Mouse (Mus musculus) neural tube, embryonic 11.5 days (tissue): ENCODE results near the gene 2300002M23Rik. TPM values are rescaled to one million over a fixed set of nuclear protein-coding genes. Genes with fewer than 3 reads are reported as not detected.

Source experiments
- ATAC-seq: fragments of 200-750 bp; cut with Nextera tagmentation; 2 replicates; pipeline ENCODE4 v1.8.0; 2017; ENCODE audit warnings: moderate number of reproducible peaks, mild to moderate bottlenecking, moderate TSS enrichment, moderate library complexity; ENCODE audit not compliant: insufficient read depth, low FRiP score, low TSS enrichment
- DNase-seq: peaks from one replicate; pipeline ENCODE4 v3.0.0-alpha.2; 2015; ENCODE audit warnings: low spot score
- H3K27ac ChIP-seq: fragments of 300-500 bp; sonication (generic); 2 replicates; pipeline ENCODE4 v1.5.1; 2014; ENCODE audit warnings: low read depth, mild to moderate bottlenecking, low read length
- H3K27me3 ChIP-seq: fragments of 300-500 bp; sonication (generic); 2 replicates; pipeline ENCODE4 v1.6.1; 2014; ENCODE audit warnings: mild to moderate bottlenecking, low read length, mixed read lengths; ENCODE audit not compliant: control insufficient read depth, insufficient read depth
- H3K36me3 ChIP-seq: fragments of 300-500 bp; sonication (generic); 2 replicates; pipeline ENCODE4 v1.6.1; 2014; ENCODE audit warnings: mild to moderate bottlenecking, low read length, moderate library complexity, mixed read lengths; ENCODE audit not compliant: control insufficient read depth, insufficient read depth
- H3K4me1 ChIP-seq: fragments of 300-500 bp; sonication (generic); 2 replicates; pipeline ENCODE4 v1.6.1; 2014; ENCODE audit warnings: low read length, mixed read lengths; ENCODE audit not compliant: control insufficient read depth, insufficient read depth
- H3K4me2 ChIP-seq: fragments of 300-500 bp; sonication (generic); 2 replicates; pipeline ENCODE4 v1.6.1; 2014; ENCODE audit warnings: low read depth, mild to moderate bottlenecking, moderate library complexity
- H3K4me3 ChIP-seq: fragments of 300-500 bp; sonication (generic); 2 replicates; pipeline ENCODE4 v1.5.1; 2014; ENCODE audit warnings: low read depth, low read length
- H3K9ac ChIP-seq: fragments of 300-500 bp; sonication (generic); 2 replicates; pipeline ENCODE4 v1.6.1; 2014; ENCODE audit warnings: mild to moderate bottlenecking, low read length
- H3K9me3 ChIP-seq: fragments of 300-500 bp; sonication (generic); 2 replicates; pipeline ENCODE4 v1.6.1; 2016; ENCODE audit warnings: low read length; ENCODE audit not compliant: control insufficient read depth
- WGBS: fragments of 180-500 bp; shearing (Covaris S2); extraction: QIAGEN DNeasy Blood & Tissue Kit; methylation state at CpG from one replicate; pipeline ENCODE4 v1.1.7; 2014; 5-methylcytosine and 5-hydroxymethylcytosine counted together
- polyA plus RNA-seq: library from polyadenylated mRNA; unstranded; fragments of >200 nt; fragmentation: Nextera tagmentation; extraction: Ambion mirVana; gene quantifications from 2 replicates; pipeline ENCODE4 v1.2.1, GENCODE M21; 2014

The 2300002M23Rik gene
- polyA plus RNA-seq, 1 experiment from 2014 or later = not detected

DNA sequence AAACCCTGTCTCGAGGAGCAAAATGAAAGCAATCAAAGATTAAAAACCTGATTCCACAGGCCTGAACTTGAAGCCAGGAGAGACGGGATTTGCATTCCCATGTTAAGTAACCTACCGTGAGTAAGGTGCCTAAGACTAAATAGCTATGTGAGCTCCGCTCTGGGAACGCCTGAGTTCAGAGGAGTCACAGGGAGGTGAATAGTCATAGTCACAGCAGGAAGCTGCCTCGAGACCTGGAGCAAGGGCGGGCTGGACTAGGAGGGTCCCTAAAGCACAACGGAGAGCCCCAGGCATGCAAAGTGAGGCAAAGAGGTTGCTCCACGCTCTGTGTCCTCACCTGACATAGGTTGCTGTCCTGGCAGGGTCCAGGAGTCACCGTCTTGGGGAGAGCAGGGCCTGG, 27.7 kb upstream of the 2300002M23Rik start:
- no peak for DNase-seq
- H3K4me1 ChIP-seq = no peaks in the 10 kb centered on the region
- H3K9me3 ChIP-seq = no peaks in the 10 kb centered on the region
- H3K27ac ChIP-seq = no peak overlapping the region
- no peaks in the 10 kb centered on the region for H3K36me3 ChIP-seq
- no peaks in the 10 kb centered on the region for H3K27me3 ChIP-seq
- ATAC-seq = no peak
- no peak overlapping the region for H3K4me2 ChIP-seq
- WGBS = 44% methylated on average over 10 of the region's 10 CpGs
- H3K9ac ChIP-seq = no peak overlapping the region
- H3K4me3 ChIP-seq = no peak overlapping the region

DNA sequence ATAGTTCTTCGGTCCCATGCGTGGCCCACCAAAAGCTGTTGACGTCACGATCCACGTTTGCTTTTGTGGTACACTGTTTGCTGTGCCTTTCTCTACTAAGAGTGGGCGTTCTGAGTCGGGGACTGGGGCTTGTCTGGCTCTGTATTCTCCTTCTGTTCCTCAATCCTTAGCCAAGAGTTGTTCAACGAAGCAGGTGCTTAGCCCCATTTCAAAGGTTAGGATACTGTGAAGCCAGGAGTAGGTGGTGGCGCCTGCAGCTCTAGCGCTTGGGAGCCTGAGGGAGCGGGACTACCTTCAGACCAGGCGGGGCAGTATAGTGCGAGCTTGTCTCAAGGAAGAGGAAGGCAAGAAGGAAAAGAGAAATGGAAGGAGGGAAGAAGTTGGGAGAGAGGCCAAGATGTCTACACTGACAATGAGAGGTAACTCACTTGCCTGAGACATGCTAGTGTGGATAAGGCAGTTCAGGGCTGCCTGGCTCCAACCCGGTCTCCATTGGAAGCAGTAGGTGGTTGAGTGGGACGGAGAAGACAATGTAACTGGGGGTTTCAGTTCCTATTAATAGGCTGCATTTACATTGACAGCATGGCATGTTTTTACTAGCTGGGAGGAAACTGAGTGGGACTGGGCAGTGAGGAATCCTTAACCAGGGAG, 24.4 kb upstream of the 2300002M23Rik start:
- H3K27ac ChIP-seq = no peak overlapping the region
- DNase-seq (no peak), ATAC-seq (no peak)
- no peak overlapping the region for H3K4me3 ChIP-seq
- H3K9ac ChIP-seq = no peak overlapping the region
- H3K4me2 ChIP-seq = no peak overlapping the region
- H3K36me3 ChIP-seq = no peaks in the 10 kb centered on the region
- no peaks in the 10 kb centered on the region for H3K9me3 ChIP-seq
- WGBS = 82% methylated on average over 15 of the region's 15 CpGs
- H3K27me3 ChIP-seq = no peaks in the 10 kb centered on the region
- H3K4me1 ChIP-seq = no peaks in the 10 kb centered on the region

DNA sequence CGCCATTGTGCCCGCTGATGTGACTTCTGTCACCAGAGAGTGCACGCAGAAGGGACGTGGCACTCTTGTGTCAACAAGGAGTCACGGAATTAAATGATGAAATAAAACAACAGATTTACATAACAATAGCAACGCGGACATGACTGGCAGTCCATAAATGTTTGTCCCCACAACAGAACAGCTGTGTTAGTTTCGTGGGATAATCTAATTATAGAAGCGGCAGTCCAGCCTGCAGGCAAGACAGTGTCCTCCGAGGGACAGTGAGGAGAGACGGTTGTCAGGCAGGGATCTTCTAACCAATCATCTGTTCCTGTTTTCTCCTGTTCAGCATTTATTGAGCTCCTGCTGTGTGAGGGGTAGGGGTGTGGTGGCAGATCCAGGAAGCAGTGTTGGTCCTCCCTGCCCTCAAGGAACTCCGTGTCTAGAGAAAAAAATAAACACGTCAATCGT, 23.8 kb upstream of the 2300002M23Rik start:
- Histone ChIP-seq H3K36me3 (no peaks in the 10 kb centered on the region), H3K27me3 (no peaks in the 10 kb centered on the region), H3K9ac (no peak overlapping the region), H3K4me1 (no peaks in the 10 kb centered on the region), H3K4me3 (no peak overlapping the region), H3K4me2 (no peak overlapping the region), H3K9me3 (no peaks in the 10 kb centered on the region), H3K27ac (no peak overlapping the region)
- 47% methylated on average over 14 of the region's 14 CpGs for WGBS
- DNase-seq = peak; percentile 31
- peak; percentile 62; the same call in 1 of the 2 replicates for ATAC-seq

DNA sequence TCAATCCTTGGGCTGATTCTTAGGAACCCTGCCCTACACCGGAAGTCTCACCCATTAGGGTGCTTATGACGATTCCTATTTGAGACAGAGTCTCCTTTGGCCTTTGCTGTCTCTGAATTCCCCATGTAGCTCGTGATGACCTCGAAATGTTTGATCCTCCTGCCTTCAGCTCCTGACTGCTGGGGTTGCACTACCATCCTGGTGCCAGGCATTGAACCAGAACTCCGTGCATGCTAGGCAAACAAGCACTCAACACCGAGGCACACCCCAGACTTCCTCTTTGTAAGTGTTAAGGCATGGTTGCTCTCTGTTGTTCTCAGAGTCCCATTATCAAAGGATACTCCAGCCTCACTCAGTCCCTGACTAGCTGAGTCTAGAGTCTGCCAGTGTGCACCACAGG, 23.2 kb upstream of the 2300002M23Rik start:
- ATAC-seq (no peak), DNase-seq (no peak)
- Histone ChIP-seq H3K36me3 (no peaks in the 10 kb centered on the region), H3K4me2 (no peak overlapping the region), H3K9ac (no peak overlapping the region), H3K9me3 (no peaks in the 10 kb centered on the region), H3K27me3 (no peaks in the 10 kb centered on the region), H3K4me3 (no peak overlapping the region), H3K27ac (no peak overlapping the region), H3K4me1 (no peaks in the 10 kb centered on the region)
- WGBS = 84% methylated on average over 6 of the region's 6 CpGs

DNA sequence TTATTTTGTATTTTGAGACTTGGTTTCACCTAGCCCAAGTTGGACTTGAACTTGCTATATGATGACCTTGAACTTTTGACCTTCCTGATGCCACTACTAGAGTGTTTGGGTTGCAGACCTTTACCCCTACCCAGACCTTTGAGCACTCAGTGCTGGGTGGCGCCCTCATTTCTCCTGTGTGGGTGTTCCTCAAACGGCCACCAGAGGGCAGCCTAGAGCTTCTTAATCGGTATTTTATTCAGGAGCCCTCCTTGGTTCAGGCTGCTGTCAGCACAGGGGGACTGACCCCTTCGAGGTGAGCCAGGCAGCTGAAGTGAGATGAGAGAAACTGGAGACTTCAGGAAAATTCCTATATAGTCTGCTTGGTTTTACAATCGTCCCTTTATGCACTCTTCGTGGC, 22.6 kb upstream of the 2300002M23Rik start:
- no peak overlapping the region for H3K4me3 ChIP-seq
- no peak overlapping the region for H3K4me2 ChIP-seq
- H3K36me3 ChIP-seq = no peaks in the 10 kb centered on the region
- H3K4me1 ChIP-seq = no peaks in the 10 kb centered on the region
- no peak overlapping the region for H3K27ac ChIP-seq
- no peak overlapping the region for H3K9ac ChIP-seq
- peak; percentile 29; the same call in 1 of the 2 replicates for ATAC-seq
- DNase-seq = peak; percentile 70
- no peaks in the 10 kb centered on the region for H3K9me3 ChIP-seq
- WGBS = 37% methylated on average over 6 of the region's 6 CpGs
- H3K27me3 ChIP-seq = no peaks in the 10 kb centered on the region

DNA sequence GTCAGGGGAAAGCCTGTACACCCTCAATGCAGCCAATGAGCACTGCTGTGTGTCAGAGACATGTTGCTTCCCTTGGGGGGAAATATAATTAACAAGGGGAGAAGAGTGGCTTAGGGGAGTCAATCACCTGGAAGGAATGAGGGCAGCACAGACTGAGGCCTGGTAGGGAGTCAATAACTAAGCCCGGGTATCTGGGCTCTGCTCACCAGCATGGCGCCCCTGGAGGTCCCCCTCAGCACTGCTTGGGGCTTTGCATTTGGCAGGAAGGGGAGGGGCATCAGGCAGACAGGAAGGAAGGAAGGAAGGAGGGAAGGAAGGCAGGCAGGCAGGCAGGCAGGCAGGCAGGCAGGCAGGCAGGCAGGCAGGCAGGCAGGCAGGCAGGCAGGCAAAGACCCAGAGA, 19.8 kb upstream of the 2300002M23Rik start:
- 82% methylated on average over 2 of the region's 2 CpGs for WGBS
- Histone ChIP-seq H3K4me2 (no peak overlapping the region), H3K27ac (no peak overlapping the region), H3K4me1 (no peaks in the 10 kb centered on the region), H3K4me3 (no peak overlapping the region), H3K36me3 (no peaks in the 10 kb centered on the region), H3K27me3 (no peaks in the 10 kb centered on the region), H3K9ac (no peak overlapping the region), H3K9me3 (no peaks in the 10 kb centered on the region)
- ATAC-seq (no peak), DNase-seq (no peak)

DNA sequence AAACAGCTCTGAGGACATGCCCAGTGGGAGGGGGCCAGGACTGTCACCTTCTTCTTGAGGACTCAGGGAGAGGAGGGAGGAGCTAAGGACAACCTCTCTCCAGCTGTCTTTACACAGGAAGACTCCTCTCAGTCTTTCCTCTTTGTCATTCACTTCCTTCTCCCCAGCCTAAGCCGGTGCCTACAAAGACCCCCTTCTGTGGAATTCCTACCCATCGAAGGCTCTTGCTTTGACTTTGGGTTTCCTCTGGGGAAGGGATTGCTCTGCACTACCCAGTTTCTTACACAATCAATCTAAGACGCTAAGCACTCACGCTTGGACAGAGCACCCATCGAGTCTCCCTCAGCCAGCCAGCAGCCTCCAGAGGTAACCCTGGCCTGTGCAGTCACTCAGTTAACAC, 18.6 kb upstream of the 2300002M23Rik start:
- Histone ChIP-seq H3K9ac (no peak overlapping the region), H3K27ac (no peak overlapping the region), H3K4me1 (no peaks in the 10 kb centered on the region), H3K9me3 (no peaks in the 10 kb centered on the region), H3K27me3 (no peaks in the 10 kb centered on the region), H3K4me3 (no peak overlapping the region), H3K36me3 (no peaks in the 10 kb centered on the region), H3K4me2 (no peak overlapping the region)
- no peak for ATAC-seq
- 23% methylated on average over 5 of the region's 5 CpGs for WGBS
- no peak for DNase-seq

DNA sequence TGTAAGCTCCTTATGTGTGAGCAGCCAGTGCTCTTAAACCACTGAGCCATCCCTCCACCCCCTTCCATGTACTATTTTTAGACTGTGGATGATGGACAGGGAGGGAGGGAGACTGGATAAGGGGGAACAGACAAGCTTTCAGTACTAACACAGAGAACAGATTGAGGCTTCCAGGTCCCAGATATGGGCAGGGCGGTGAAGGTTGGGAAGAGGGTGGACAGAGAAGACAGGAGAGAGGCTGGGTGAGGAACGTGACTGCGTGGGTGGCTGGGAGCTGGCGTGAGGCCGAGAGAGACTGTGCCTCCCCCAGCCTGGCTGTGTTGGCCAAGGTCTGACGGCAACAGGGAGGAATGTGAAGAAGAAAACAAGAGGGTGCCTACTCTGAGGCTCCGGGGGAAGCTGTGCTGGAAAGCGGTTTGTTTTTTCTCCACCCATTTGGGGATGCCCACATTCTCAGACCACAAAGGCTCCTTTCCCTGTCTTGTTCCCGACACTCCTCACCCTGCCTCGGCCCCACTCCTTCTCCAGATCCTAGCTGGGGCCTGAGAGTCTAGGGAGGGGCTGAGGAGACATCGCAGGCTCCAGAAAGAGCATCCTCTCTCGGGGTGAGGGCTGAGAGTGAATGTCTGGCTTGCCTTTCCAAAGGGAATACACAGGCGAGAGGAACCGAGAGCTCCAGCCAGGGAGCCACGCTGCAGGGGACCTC, 17.7 kb upstream of the 2300002M23Rik start:
- ATAC-seq (no peak), DNase-seq (no peak)
- Histone ChIP-seq H3K4me2 (no peak overlapping the region), H3K9ac (no peak overlapping the region), H3K36me3 (no peaks in the 10 kb centered on the region), H3K4me3 (no peak overlapping the region), H3K27ac (no peak overlapping the region), H3K9me3 (no peaks in the 10 kb centered on the region), H3K4me1 (no peaks in the 10 kb centered on the region), H3K27me3 (no peaks in the 10 kb centered on the region)
- 61% methylated on average over 15 of the region's 15 CpGs for WGBS

DNA sequence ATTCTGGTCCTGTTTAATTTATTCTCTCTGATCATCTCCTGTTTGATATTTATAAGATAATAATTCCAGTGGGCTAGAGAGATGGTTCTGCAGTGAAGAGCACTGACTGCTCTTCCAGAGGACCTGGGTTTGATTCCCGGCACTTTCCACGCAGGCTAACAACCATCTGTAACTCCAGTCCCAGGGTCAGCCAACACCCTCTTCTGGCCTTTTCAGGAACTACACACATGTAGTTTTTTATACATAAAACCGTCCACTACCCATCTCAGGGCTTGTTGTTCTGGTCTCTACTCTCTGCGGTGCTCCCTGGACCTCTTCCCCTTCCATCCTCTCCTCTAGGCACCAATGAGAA, 17.1 kb upstream of the 2300002M23Rik start:
- WGBS = 98% methylated on average over 4 of the region's 4 CpGs
- H3K27ac ChIP-seq = no peak overlapping the region
- H3K4me1 ChIP-seq = no peaks in the 10 kb centered on the region
- DNase-seq (no peak), ATAC-seq (no peak)
- H3K4me2 ChIP-seq = no peak overlapping the region
- no peak overlapping the region for H3K4me3 ChIP-seq
- H3K9ac ChIP-seq = no peak overlapping the region
- no peaks in the 10 kb centered on the region for H3K36me3 ChIP-seq
- no peaks in the 10 kb centered on the region for H3K9me3 ChIP-seq
- no peaks in the 10 kb centered on the region for H3K27me3 ChIP-seq
